Mouse (Mus musculus): Measurements from ENCODE around the gene Stxbp6. TPM values are rescaled to one million over a fixed set of nuclear protein-coding genes. Genes with fewer than 3 reads are reported as not detected.

The Stxbp6 gene
- polyA plus RNA-seq, 1 experiment, result not detected

DNA sequence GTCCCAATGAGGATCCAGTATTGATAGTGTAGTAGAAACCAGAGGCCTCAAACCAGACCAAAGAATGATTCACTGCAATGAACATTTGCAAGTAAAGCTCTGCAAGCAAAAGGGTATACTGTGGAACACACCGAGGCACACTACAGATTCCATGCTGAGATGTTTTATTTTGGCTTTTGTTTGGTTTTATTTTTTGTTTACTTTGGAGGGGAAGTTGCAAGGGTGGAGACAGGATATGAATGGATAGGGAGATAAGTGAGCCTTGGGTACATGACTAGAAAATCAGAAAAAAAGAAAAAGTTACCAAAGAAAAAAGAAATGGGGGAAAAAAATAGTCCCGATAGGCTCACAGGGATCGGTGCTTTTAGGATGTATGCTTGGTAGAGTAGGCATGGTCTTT lies 117.0 kb downstream of the Stxbp6 start:
- TF ChIP-seq MYOD1 (IDR thresholded peaks at IDR 0.05; ENCODE audit: control insufficient read depth in 1 of 3, insufficient read length in 2 of 3, low read depth in 2 of 3) (no peak), MAX (IDR thresholded peaks at IDR 0.05; ENCODE audit: low read depth) (no peak), POLR2A (IDR thresholded peaks at IDR 0.05; ENCODE audit: insufficient read length, low read depth) (no peak), SRF (IDR thresholded peaks at IDR 0.05; ENCODE audit: control insufficient read depth, insufficient read length, low read depth) (no peak), POLR2AphosphoS2 (IDR thresholded peaks at IDR 0.05; ENCODE audit: insufficient read length, low read depth) (no peak), USF1 (IDR thresholded peaks at IDR 0.05; ENCODE audit: low read depth) (no peak), REST (IDR thresholded peaks at IDR 0.05; ENCODE audit: insufficient read depth, insufficient read length) (no peak), MYOG (IDR thresholded peaks at IDR 0.05; ENCODE audit: control insufficient read depth in 1 of 3, insufficient read depth in 1 of 3, insufficient read length in 2 of 3, low read depth in 2 of 3) (no peak), TCF12 (IDR thresholded peaks at IDR 0.05; ENCODE audit: insufficient read depth, poor library complexity, severe bottlenecking) (no peak), CEBPB (IDR thresholded peaks at IDR 0.05; ENCODE audit: insufficient read depth, poor library complexity, severe bottlenecking) (no peak), TCF3 (IDR thresholded peaks at IDR 0.05; ENCODE audit: insufficient read length, low read depth) (no peak), E2F4 (IDR thresholded peaks at IDR 0.05; ENCODE audit: insufficient read depth) (no peak)
- H3ac ChIP-seq (ENCODE audit: control insufficient read depth, insufficient read length), result no peak overlapping the region
- H3K4me2 ChIP-seq (ENCODE audit: low read depth), result no peak overlapping the region

DNA sequence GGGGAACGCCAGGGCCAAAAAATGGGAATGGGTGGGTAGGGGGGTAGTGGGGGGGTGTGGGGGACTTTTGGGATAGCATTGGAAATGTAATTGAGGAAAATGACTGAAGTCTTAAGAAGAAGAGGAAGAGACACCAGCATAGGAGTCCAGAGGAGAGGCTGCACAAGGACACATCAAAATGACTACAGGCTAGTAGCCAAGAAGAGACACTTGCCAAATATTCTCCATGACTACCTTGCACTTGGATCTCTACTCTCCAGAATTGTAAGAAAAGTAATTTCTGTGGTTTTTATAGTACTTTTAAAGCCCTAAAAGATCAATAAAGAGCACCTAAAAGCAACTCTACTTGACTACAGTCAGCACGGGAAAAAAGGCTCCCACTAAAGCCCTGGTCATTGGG lies 121.4 kb downstream of the Stxbp6 start:
- no peaks in the 10 kb centered on the region for H3K79me2 ChIP-seq (ENCODE audit: control insufficient read depth, insufficient read depth)

More for the DNA sequence above, 117.0 kb downstream of the Stxbp6 start:
- Histone ChIP-seq H3K79me2 (ENCODE audit: control insufficient read depth, insufficient read depth) (no peaks in the 10 kb centered on the region), H3K27me3 (ENCODE audit: control insufficient read depth, insufficient read depth, insufficient read length) (no peaks in the 10 kb centered on the region), H3K36me3 (ENCODE audit: control insufficient read depth, insufficient read depth) (no peaks in the 10 kb centered on the region), H3K4me3 (no peak overlapping the region)

DNA sequence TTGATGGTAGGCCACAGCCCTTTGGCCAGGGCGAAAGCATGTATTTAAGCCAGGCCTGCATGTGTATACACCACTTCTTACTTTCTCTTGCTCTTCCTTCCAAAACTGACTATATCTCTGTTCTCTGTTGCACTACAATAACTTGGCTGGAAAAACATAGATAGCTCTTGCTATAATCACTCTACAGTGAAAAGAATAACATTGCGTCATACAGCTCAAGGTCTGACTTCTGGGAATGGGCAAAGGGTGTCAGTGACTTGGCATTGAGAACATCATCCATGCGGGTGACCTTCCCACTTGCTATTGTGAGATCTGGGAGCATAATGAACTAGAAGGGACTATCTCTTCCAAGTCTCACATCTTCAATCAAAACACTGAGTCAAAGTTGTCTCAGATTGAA lies 122.4 kb downstream of the Stxbp6 start:
- no peaks in the 10 kb centered on the region for H3K27me3 ChIP-seq (ENCODE audit: control insufficient read depth, insufficient read depth, insufficient read length)
- no peak for TF ChIP-seq TCF12 (IDR thresholded peaks at IDR 0.05; ENCODE audit: insufficient read depth, poor library complexity, severe bottlenecking)
- TF ChIP-seq CEBPB (IDR thresholded peaks at IDR 0.05; ENCODE audit: insufficient read depth, poor library complexity, severe bottlenecking), result no peak
- TF ChIP-seq E2F4 (IDR thresholded peaks at IDR 0.05; ENCODE audit: insufficient read depth), result no peak
- TF ChIP-seq MAX (IDR thresholded peaks at IDR 0.05; ENCODE audit: low read depth), result no peak
- no peak for TF ChIP-seq MYOG (IDR thresholded peaks at IDR 0.05; ENCODE audit: control insufficient read depth in 1 of 3, insufficient read depth in 1 of 3, insufficient read length in 2 of 3, low read depth in 2 of 3)
- no peak for TF ChIP-seq POLR2AphosphoS2 (IDR thresholded peaks at IDR 0.05; ENCODE audit: insufficient read length, low read depth)
- TF ChIP-seq POLR2A (IDR thresholded peaks at IDR 0.05; ENCODE audit: insufficient read length, low read depth), result no peak
- TF ChIP-seq MYOD1 (IDR thresholded peaks at IDR 0.05; ENCODE audit: control insufficient read depth in 1 of 3, insufficient read length in 2 of 3, low read depth in 2 of 3), result no peak
- TF ChIP-seq TCF3 (IDR thresholded peaks at IDR 0.05; ENCODE audit: insufficient read length, low read depth), result no peak
- no peak for TF ChIP-seq USF1 (IDR thresholded peaks at IDR 0.05; ENCODE audit: low read depth)
- no peak for TF ChIP-seq REST (IDR thresholded peaks at IDR 0.05; ENCODE audit: insufficient read depth, insufficient read length)
- TF ChIP-seq SRF (IDR thresholded peaks at IDR 0.05; ENCODE audit: control insufficient read depth, insufficient read length, low read depth), result no peak

More for the DNA sequence above, 121.4 kb downstream of the Stxbp6 start:
- no peak overlapping the region for H3K4me3 ChIP-seq
- H3K36me3 ChIP-seq (ENCODE audit: control insufficient read depth, insufficient read depth), result no peaks in the 10 kb centered on the region
- no peak overlapping the region for H3ac ChIP-seq (ENCODE audit: control insufficient read depth, insufficient read length)
- no peak overlapping the region for H3K4me2 ChIP-seq (ENCODE audit: low read depth)
- no peaks in the 10 kb centered on the region for H3K27me3 ChIP-seq (ENCODE audit: control insufficient read depth, insufficient read depth, insufficient read length)
- TF ChIP-seq POLR2AphosphoS2 (IDR thresholded peaks at IDR 0.05; ENCODE audit: insufficient read length, low read depth) (no peak), TCF3 (IDR thresholded peaks at IDR 0.05; ENCODE audit: insufficient read length, low read depth) (no peak), REST (IDR thresholded peaks at IDR 0.05; ENCODE audit: insufficient read depth, insufficient read length) (no peak), SRF (IDR thresholded peaks at IDR 0.05; ENCODE audit: control insufficient read depth, insufficient read length, low read depth) (no peak), CEBPB (IDR thresholded peaks at IDR 0.05; ENCODE audit: insufficient read depth, poor library complexity, severe bottlenecking) (no peak), MAX (IDR thresholded peaks at IDR 0.05; ENCODE audit: low read depth) (no peak), E2F4 (IDR thresholded peaks at IDR 0.05; ENCODE audit: insufficient read depth) (no peak), USF1 (IDR thresholded peaks at IDR 0.05; ENCODE audit: low read depth) (no peak), POLR2A (IDR thresholded peaks at IDR 0.05; ENCODE audit: insufficient read length, low read depth) (no peak), MYOG (IDR thresholded peaks at IDR 0.05; ENCODE audit: control insufficient read depth in 1 of 3, insufficient read depth in 1 of 3, insufficient read length in 2 of 3, low read depth in 2 of 3) (no peak), MYOD1 (IDR thresholded peaks at IDR 0.05; ENCODE audit: control insufficient read depth in 1 of 3, insufficient read length in 2 of 3, low read depth in 2 of 3) (no peak), TCF12 (IDR thresholded peaks at IDR 0.05; ENCODE audit: insufficient read depth, poor library complexity, severe bottlenecking) (no peak)

GRCm38 (mm10) chr12:44950559-44950958 lies 124.0 kb downstream of the Stxbp6 start:
- Histone ChIP-seq H3K27me3 (ENCODE audit: control insufficient read depth, insufficient read depth, insufficient read length) (no peaks in the 10 kb centered on the region), H3ac (ENCODE audit: control insufficient read depth, insufficient read length) (no peak overlapping the region), H3K4me3 (no peak overlapping the region), H3K36me3 (ENCODE audit: control insufficient read depth, insufficient read depth) (no peaks in the 10 kb centered on the region), H3K4me2 (ENCODE audit: low read depth) (no peak overlapping the region), H3K79me2 (ENCODE audit: control insufficient read depth, insufficient read depth) (no peaks in the 10 kb centered on the region)
- TF ChIP-seq POLR2AphosphoS2 (IDR thresholded peaks at IDR 0.05; ENCODE audit: insufficient read length, low read depth) (no peak), TCF3 (IDR thresholded peaks at IDR 0.05; ENCODE audit: insufficient read length, low read depth) (no peak)

More for the DNA sequence above, 122.4 kb downstream of the Stxbp6 start:
- H3K79me2 ChIP-seq (ENCODE audit: control insufficient read depth, insufficient read depth), result no peaks in the 10 kb centered on the region
- no peaks in the 10 kb centered on the region for H3K36me3 ChIP-seq (ENCODE audit: control insufficient read depth, insufficient read depth)
- no peak overlapping the region for H3K4me2 ChIP-seq (ENCODE audit: low read depth)
- no peak overlapping the region for H3K4me3 ChIP-seq
- H3ac ChIP-seq (ENCODE audit: control insufficient read depth, insufficient read length), result no peak overlapping the region

DNA sequence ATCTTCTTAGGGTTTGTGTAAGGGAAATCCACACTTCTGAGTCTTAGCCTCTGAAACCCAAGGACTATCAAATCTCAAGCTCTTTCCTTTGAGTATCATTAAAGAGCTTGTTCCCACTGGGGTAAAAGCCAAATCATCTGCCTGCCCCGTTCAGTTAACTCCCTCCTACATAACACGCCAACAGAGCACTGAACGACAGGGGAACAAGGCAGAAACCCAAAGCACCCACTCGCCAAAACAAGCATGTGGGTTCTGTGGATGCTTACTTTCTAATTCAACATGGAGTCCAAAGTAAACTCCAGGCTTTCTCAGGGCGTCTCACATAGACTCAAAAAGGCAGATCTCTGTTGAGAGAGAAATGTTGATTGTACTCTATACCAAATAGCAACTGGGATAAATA lies 126.7 kb downstream of the Stxbp6 start:
- Histone ChIP-seq H3K36me3 (ENCODE audit: control insufficient read depth, insufficient read depth) (no peaks in the 10 kb centered on the region), H3K79me2 (ENCODE audit: control insufficient read depth, insufficient read depth) (no peaks in the 10 kb centered on the region), H3K4me3 (no peak overlapping the region), H3K4me2 (ENCODE audit: low read depth) (no peak overlapping the region), H3K27me3 (ENCODE audit: control insufficient read depth, insufficient read depth, insufficient read length) (no peaks in the 10 kb centered on the region), H3ac (ENCODE audit: control insufficient read depth, insufficient read length) (no peak overlapping the region)
- TF ChIP-seq MAX (IDR thresholded peaks at IDR 0.05; ENCODE audit: low read depth) (no peak), E2F4 (IDR thresholded peaks at IDR 0.05; ENCODE audit: insufficient read depth) (no peak), REST (IDR thresholded peaks at IDR 0.05; ENCODE audit: insufficient read depth, insufficient read length) (no peak), MYOG (IDR thresholded peaks at IDR 0.05; ENCODE audit: control insufficient read depth in 1 of 3, insufficient read depth in 1 of 3, insufficient read length in 2 of 3, low read depth in 2 of 3) (no peak), POLR2AphosphoS2 (IDR thresholded peaks at IDR 0.05; ENCODE audit: insufficient read length, low read depth) (no peak), MYOD1 (IDR thresholded peaks at IDR 0.05; ENCODE audit: control insufficient read depth in 1 of 3, insufficient read length in 2 of 3, low read depth in 2 of 3) (no peak), POLR2A (IDR thresholded peaks at IDR 0.05; ENCODE audit: insufficient read length, low read depth) (no peak), TCF3 (IDR thresholded peaks at IDR 0.05; ENCODE audit: insufficient read length, low read depth) (no peak), USF1 (IDR thresholded peaks at IDR 0.05; ENCODE audit: low read depth) (no peak), CEBPB (IDR thresholded peaks at IDR 0.05; ENCODE audit: insufficient read depth, poor library complexity, severe bottlenecking) (no peak)
